Mouse (Mus musculus) megakaryocyte progenitor cell, adult 5-6 weeks (primary cell): ENCODE measurements at regions not wholly inside any gene's neighbourhood (a gene's known extent, or its start where the extent isn't known, plus 50 kb on each side); places are given as distances from the start of the nearest gene placed in this dataset.
A peak's percentile ranks its signal among the peaks of the same experiment; 100 is the strongest.

ENCODE experiments used
- ATAC-seq: replicated peaks from 2 replicates; pipeline ENCODE4 v1.8.0; 2016; ENCODE audit warnings: mild to moderate bottlenecking, moderate TSS enrichment, inconsistent platforms; ENCODE audit not compliant: poor library complexity

GRCm38 (mm10) chr3:131056893-131057660 lies 53.2 kb upstream of the Lef1 start:
- ATAC-seq: peak; percentile 89

DNA sequence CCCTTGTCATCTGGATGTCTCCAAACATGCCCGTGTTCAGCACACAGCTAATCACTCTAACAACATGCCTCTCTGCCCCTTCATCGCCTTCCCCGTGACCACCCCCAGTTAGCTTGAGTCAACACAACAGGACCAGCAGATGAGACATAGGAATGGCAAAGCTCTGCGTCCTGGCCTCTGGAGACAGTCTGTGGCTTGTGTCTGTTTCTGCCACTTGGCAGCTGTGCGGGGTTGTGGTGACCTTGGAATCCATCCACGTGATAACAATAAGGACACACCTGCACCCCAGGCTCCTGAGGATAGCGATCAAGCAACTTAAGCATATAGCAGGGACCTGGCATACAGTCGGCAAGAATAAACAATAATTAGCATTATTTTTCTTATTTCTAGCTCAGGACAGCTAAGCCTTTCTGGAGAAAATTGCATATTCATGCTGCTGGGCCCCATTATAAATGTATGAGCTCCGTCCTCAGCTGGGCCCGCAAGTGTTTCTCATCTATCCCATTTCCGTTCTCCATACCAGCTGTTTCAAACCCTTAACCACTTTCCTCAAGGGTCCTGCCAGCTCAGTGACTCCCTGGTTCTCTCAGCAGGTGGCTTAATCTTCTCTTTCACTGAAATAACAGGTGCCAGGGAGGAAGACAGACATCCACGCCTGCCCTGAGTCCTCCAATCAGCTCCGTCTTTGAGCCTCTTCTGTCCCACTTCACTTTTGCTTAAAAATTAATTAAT lies 55.9 kb upstream of the Lef1 start:
- ATAC-seq: no peak

GRCm38 (mm10) chr3:131047716-131048115 lies 62.6 kb upstream of the Lef1 start:
- ATAC-seq: no peak

GRCm38 (mm10) chr3:131046412-131046811 lies 63.9 kb upstream of the Lef1 start:
- ATAC-seq: no peak

- no peak for ATAC-seq
Measured at GRCm38 (mm10) chr3:131040214-131040825, 70.0 kb upstream of the Lef1 start.

DNA sequence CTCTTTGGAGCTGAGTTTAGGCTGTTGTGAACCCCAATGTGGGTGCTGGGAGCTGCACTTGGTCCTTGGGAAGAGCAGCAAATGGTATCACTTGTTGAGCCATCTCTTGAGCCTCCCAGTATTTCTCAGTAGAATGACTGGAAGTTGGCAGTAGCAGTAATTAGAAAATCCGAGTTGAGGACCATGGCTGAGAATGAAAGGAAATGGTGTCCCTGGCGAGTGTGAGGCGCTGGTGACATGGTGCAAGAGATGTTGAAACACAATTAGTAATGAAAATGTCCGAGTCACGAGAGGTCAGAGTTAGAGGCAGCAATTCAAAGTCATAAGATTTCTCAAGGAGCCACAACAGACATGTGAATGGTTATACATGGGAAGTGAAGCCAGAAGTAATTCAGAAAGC lies 73.2 kb upstream of the Lef1 start:
- peak; percentile 48; the same call in 1 of the 2 replicates for ATAC-seq

GRCm38 (mm10) chr3:131034774-131035173 lies 75.5 kb upstream of the Lef1 start:
- no peak for ATAC-seq

DNA sequence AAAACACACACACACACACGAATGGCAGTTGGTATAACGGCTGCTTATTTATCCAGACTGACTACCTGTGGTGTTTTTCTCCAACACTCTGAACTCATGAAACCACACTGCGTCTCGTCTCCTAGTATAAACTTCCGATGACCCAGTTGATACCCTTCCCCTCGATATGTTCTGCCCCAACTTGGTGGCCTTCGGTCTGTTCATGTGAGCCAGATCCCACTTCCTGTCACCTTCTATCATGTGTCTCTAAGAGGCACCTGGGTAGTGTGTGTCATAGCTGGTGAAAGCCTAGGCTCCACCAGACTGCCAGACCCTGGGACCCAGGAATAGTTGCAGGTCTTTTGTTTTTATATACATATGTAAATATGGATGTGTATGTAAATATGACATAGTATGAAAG lies 83.9 kb upstream of the Lef1 start:
- ATAC-seq: no peak

- peak; percentile 40 for ATAC-seq
Measured at GRCm38 (mm10) chr3:131019163-131019956, 90.9 kb upstream of the Lef1 start.

DNA sequence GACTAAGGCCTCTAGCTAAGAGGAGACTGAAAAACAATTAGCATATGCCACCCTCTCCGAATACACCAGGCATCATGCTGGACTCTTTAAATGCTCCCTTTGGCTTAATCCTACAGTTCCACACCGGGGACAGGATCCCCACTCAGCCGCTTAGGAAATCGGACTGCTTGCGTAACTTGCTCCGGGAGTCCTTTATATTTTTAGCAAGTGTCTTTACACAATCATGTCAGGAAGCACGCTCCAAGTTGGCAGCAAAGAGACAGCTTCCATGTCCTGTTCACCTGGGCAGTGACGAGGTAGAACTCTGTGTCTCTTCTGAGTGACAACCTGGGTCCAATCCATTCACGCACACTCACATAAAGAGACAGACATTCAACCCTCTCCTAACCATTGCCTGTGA lies 92.4 kb upstream of the Lef1 start:
- no peak for ATAC-seq

GRCm38 (mm10) chr3:131016104-131016503 lies 94.2 kb upstream of the Lef1 start:
- ATAC-seq: peak; percentile 32

- peak; percentile 72 for ATAC-seq
Measured at GRCm38 (mm10) chr3:131014092-131014716, 96.1 kb upstream of the Lef1 start.

- ATAC-seq: no peak
Measured at GRCm38 (mm10) chr3:131000701-131001100, 109.6 kb upstream of the Lef1 start.

- no peak for ATAC-seq
Measured at GRCm38 (mm10) chr3:131000252-131000651, 110.0 kb upstream of the Lef1 start.

- ATAC-seq: no peak
Measured at GRCm38 (mm10) chr3:130999818-131000217, 110.5 kb upstream of the Lef1 start.

DNA sequence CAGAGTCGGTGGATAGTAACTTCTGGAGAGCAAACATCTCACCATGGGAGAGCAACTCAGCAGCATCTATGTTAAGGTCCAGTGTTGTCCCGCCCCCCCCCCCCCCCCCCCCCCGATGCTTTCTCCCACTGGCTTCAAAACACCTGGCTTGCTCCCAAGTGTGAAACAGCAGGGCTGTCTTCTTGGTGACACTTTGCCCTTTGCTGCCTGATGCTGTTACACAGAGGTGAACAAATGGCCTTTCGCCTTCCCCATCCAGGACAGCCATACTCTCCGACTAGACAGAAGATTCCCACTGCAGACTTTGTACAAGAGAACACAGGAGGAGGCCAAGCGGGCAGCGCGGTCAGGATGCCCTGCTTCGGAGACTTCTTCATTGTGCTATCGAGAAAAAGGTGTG lies 111.8 kb upstream of the Lef1 start:
- ATAC-seq: no peak

- ATAC-seq: no peak
Measured at GRCm38 (mm10) chr3:130996786-130997185, 113.5 kb upstream of the Lef1 start.

DNA sequence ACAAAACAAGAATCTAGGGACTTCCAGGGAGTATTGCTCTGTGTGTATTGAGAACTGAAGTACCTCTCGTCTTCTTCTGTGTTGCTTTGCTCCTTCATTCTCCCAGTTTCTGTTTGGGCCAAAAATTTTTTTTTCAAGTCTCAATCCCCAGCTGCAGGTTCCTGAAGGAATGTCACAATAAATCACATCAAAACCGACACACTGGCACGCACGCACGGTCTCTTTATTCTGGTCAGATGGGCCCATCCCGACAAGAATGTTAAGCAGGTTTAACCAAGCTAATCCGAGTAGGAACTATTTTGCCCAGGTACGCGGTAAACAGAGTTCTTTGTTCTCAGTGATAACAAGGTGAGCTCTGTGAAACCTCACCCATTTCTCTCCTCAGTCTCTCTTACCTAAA lies 118.3 kb upstream of the Lef1 start:
- no peak for ATAC-seq

DNA sequence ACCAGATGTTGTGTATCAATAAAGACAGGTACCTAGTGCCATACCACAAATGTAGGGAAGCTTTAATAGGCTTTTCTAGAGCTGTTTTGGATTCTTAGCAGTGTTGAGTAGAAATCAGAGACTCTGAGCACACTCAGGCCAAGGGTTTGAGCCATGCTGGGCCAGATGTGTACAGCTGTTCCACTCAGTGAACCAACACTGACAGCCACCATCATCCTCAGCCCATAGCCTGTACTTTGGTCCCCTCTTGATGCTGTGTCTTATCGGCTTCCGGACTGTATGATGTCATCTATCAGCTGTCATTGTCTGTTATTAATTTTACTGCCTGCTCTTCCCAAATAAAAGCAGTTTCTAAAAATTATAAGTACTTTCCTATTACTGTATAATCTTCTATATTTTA lies 123.6 kb upstream of the Lef1 start:
- ATAC-seq: no peak

GRCm38 (mm10) chr3:130986101-130986500 lies 124.2 kb upstream of the Lef1 start:
- ATAC-seq: no peak

DNA sequence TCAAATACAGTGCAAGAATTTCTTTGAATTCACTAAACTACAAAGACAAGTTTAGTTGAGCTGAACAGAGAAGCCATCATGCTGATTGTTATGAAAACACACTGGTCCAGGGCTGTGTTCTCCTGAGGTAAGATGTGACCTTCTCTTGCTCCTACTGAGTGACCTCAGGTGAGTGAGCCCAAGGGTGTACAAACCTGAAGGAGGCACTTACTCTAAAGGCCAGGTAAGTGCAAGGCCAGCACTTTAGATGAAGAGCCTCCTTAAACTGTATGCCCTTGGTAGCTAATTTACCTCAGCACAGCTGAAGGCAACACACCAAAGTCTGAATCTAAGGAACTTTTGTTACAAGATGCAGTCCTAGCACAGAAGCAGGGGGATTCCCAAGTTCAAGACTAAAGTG lies 128.7 kb upstream of the Lef1 start:
- no peak for ATAC-seq
